Mouse (Mus musculus) thymus, adult 2 months (tissue): ENCODE measurements around the gene Ufc1.

Experiments used
- CTCF ChIP-seq: fragments of 200-500 bp; IDR thresholded peaks from 2 replicates; pipeline ENCODE4 v1.5.1; 2012; ENCODE audit warnings: mild to moderate bottlenecking, control low read depth, low read length, moderate library complexity, borderline replicate concordance; ENCODE audit not compliant: control insufficient read depth, poor library complexity, insufficient read depth; ENCODE audit errors: extremely low read depth
- POLR2A ChIP-seq: fragments of 200-500 bp; IDR thresholded peaks from 2 replicates; pipeline ENCODE4 v1.6.1; 2012; ENCODE audit warnings: mild to moderate bottlenecking, low read length, control low read depth, moderate library complexity; ENCODE audit not compliant: control insufficient read depth, poor library complexity, insufficient read depth; ENCODE audit errors: extremely low read depth

DNA sequence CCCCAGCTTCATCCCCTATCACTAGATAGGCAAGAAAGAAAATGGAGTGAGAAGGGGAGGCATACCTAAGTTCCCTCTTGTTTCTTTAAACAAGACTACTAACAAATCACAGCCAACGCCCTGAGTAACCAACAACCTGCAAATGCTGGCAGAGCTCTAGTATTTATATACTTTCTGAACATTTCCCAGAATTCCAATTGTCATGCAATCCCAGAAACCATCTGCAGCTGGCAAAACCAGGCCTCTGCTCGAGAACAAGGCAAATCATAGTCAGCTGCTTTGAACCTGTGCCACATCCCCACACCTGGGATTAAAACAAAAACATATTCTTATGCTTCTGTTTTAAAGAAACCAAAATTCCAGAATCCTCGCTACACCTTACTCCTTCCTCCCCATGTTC, 1.5 kb downstream of the Ufc1 start:
- TF ChIP-seq POLR2A (no peak), CTCF (no peak)
